Mouse (Mus musculus) monocyte, adult 2 months (primary cell): ENCODE data around the gene Olfr596.
"Not testable (repeated sequence)": the region's sequence is repeated elsewhere in the genome, so short reads cannot be mapped to it uniquely, and the experiment has no call there.

Experiments
- DNase-seq, 2 experiments: peaks; one replicate each; pipeline ENCODE4 v3.0.0; 2022; ENCODE audit warnings: low spot score in 2 of 2, low read depth in 1 of 2

Olfr596 gene

GRCm38 (mm10) chr7:103305348-103305747 lies at the start of gene Olfr596:
Olfr596 (plus strand) TSS chr7:103305648.
- DNase-seq, result not testable (repeated sequence)

- DNase-seq, result not testable (repeated sequence)
These were observed 10.6 kb downstream of the Olfr596 start, which contains the start of gene Olfr597 for GRCm38 (mm10) chr7:103316015-103316414. Olfr597 (plus strand) TSS chr7:103316315.

GRCm38 (mm10) chr7:103323268-103323667 lies 17.8 kb downstream of the Olfr596 start, which contains the start of gene Olfr598:
Olfr598 (plus strand) TSS chr7:103323568.
- no peak for DNase-seq

- DNase-seq, result no peak
These were observed 30.2 kb downstream of the Olfr596 start, which contains the start of gene Olfr599 for GRCm38 (mm10) chr7:103335617-103336016. Olfr599 (plus strand) TSS chr7:103335917.

DNA sequence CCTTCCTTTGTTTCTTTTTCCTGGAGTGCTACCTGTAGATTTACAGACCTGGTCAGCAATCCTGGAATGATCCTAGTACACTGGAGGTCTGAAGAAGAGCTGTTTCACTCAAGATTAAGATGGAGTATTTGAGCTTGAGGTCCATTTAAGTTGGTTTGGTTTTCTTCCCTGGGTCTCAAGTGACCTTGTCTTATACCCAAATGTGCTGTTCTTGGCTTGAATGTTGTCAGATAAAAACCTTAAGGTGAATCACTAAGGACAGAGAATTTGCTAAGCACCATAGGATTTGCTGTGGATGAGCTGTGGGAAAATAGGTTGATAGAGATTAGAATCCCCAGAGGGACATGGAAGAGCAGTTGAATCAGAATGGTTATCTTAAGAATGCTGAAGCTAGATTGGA lies 44.1 kb downstream of the Olfr596 start, which contains the start of gene Olfr600:
Gene Olfr600, minus strand, starts transcription at position 101 of the 400 bp plus-strand sequence.
- DNase-seq, result no peak
